Mouse (Mus musculus): Measurements from ENCODE around the gene Rbpms2. TPM values are rescaled to one million over a fixed set of nuclear protein-coding genes. Genes with fewer than 3 reads are reported as not detected.

The Rbpms2 gene
- polyA plus RNA-seq, 1 experiment: 32.1 TPM

GRCm38 (mm10) chr9:65661493-65661892 is 32.0 kb downstream of the Rbpms2 start:
- H3K27me3 ChIP-seq (ENCODE audit: control insufficient read depth, insufficient read depth, insufficient read length): no peaks in the 10 kb centered on the region
- H3ac ChIP-seq (ENCODE audit: control insufficient read depth, insufficient read length): no peak overlapping the region
- no peak for TF ChIP-seq TCF3 (IDR thresholded peaks at IDR 0.05; ENCODE audit: insufficient read length, low read depth)
- no peak for TF ChIP-seq USF1 (IDR thresholded peaks at IDR 0.05; ENCODE audit: low read depth)
- TF ChIP-seq MYOG (IDR thresholded peaks at IDR 0.05; ENCODE audit: control insufficient read depth in 1 of 3, insufficient read depth in 1 of 3, insufficient read length in 2 of 3, low read depth in 2 of 3): no peak
- no peak for TF ChIP-seq TCF12 (IDR thresholded peaks at IDR 0.05; ENCODE audit: insufficient read depth, poor library complexity, severe bottlenecking)
- TF ChIP-seq CEBPB (IDR thresholded peaks at IDR 0.05; ENCODE audit: insufficient read depth, poor library complexity, severe bottlenecking): no peak
- no peak for TF ChIP-seq SRF (IDR thresholded peaks at IDR 0.05; ENCODE audit: control insufficient read depth, insufficient read length, low read depth)
- TF ChIP-seq MYOD1 (IDR thresholded peaks at IDR 0.05; ENCODE audit: control insufficient read depth in 1 of 3, insufficient read length in 2 of 3, low read depth in 2 of 3): no peak
- no peak for TF ChIP-seq POLR2AphosphoS2 (IDR thresholded peaks at IDR 0.05; ENCODE audit: insufficient read length, low read depth)
- no peak for TF ChIP-seq POLR2A (IDR thresholded peaks at IDR 0.05; ENCODE audit: insufficient read length, low read depth)
- no peak for TF ChIP-seq REST (IDR thresholded peaks at IDR 0.05; ENCODE audit: insufficient read depth, insufficient read length)
- no peak for TF ChIP-seq E2F4 (IDR thresholded peaks at IDR 0.05; ENCODE audit: insufficient read depth)
- no peak for TF ChIP-seq MAX (IDR thresholded peaks at IDR 0.05; ENCODE audit: low read depth)
- no peaks in the 10 kb centered on the region for H3K79me2 ChIP-seq (ENCODE audit: control insufficient read depth, insufficient read depth)
- peaks cover 10% of the 10 kb centered on the region for H3K36me3 ChIP-seq (ENCODE audit: control insufficient read depth, insufficient read depth)
- H3K4me3 ChIP-seq: no peak overlapping the region
- no peak overlapping the region for H3K4me2 ChIP-seq (ENCODE audit: low read depth)

GRCm38 (mm10) chr9:65664163-65664562 is 34.7 kb downstream of the Rbpms2 start:
- no peak for TF ChIP-seq SRF (IDR thresholded peaks at IDR 0.05; ENCODE audit: control insufficient read depth, insufficient read length, low read depth)
- Histone ChIP-seq H3ac (ENCODE audit: control insufficient read depth, insufficient read length) (no peak overlapping the region), H3K4me2 (ENCODE audit: low read depth) (no peak overlapping the region), H3K27me3 (ENCODE audit: control insufficient read depth, insufficient read depth, insufficient read length) (no peaks in the 10 kb centered on the region), H3K4me3 (no peak overlapping the region), H3K36me3 (ENCODE audit: control insufficient read depth, insufficient read depth) (peaks cover 4% of the 10 kb centered on the region), H3K79me2 (ENCODE audit: control insufficient read depth, insufficient read depth) (no peaks in the 10 kb centered on the region)

GRCm38 (mm10) chr9:65666042-65666441 is 36.6 kb downstream of the Rbpms2 start:
- Histone ChIP-seq H3K36me3 (ENCODE audit: control insufficient read depth, insufficient read depth) (no peaks in the 10 kb centered on the region), H3K4me2 (ENCODE audit: low read depth) (no peak overlapping the region), H3K27me3 (ENCODE audit: control insufficient read depth, insufficient read depth, insufficient read length) (no peaks in the 10 kb centered on the region), H3K4me3 (no peak overlapping the region), H3ac (ENCODE audit: control insufficient read depth, insufficient read length) (no peak overlapping the region), H3K79me2 (ENCODE audit: control insufficient read depth, insufficient read depth) (no peaks in the 10 kb centered on the region)
- no peak for TF ChIP-seq SRF (IDR thresholded peaks at IDR 0.05; ENCODE audit: control insufficient read depth, insufficient read length, low read depth)
- no peak for TF ChIP-seq USF1 (IDR thresholded peaks at IDR 0.05; ENCODE audit: low read depth)

- H3ac ChIP-seq (ENCODE audit: control insufficient read depth, insufficient read length): no peak within 1 kb of the TSS
- TF ChIP-seq MAX (IDR thresholded peaks at IDR 0.05; ENCODE audit: low read depth) (no peak), REST (IDR thresholded peaks at IDR 0.05; ENCODE audit: insufficient read depth, insufficient read length) (no peak), MYOG (IDR thresholded peaks at IDR 0.05; ENCODE audit: control insufficient read depth in 1 of 3, insufficient read depth in 1 of 3, insufficient read length in 2 of 3, low read depth in 2 of 3) (no peak), POLR2A (IDR thresholded peaks at IDR 0.05; ENCODE audit: insufficient read length, low read depth) (no peak), SRF (IDR thresholded peaks at IDR 0.05; ENCODE audit: control insufficient read depth, insufficient read length, low read depth) (no peak), POLR2AphosphoS2 (IDR thresholded peaks at IDR 0.05; ENCODE audit: insufficient read length, low read depth) (no peak), TCF3 (IDR thresholded peaks at IDR 0.05; ENCODE audit: insufficient read length, low read depth) (no peak), CEBPB (IDR thresholded peaks at IDR 0.05; ENCODE audit: insufficient read depth, poor library complexity, severe bottlenecking) (no peak), TCF12 (IDR thresholded peaks at IDR 0.05; ENCODE audit: insufficient read depth, poor library complexity, severe bottlenecking) (no peak), MYOD1 (IDR thresholded peaks at IDR 0.05; ENCODE audit: control insufficient read depth in 1 of 3, insufficient read length in 2 of 3, low read depth in 2 of 3) (no peak), E2F4 (IDR thresholded peaks at IDR 0.05; ENCODE audit: insufficient read depth) (no peak), USF1 (IDR thresholded peaks at IDR 0.05; ENCODE audit: low read depth) (no peak)
- H3K36me3 ChIP-seq (ENCODE audit: control insufficient read depth, insufficient read depth): no peaks in the 10 kb centered on the region
- H3K4me3 ChIP-seq: no peak within 1 kb of the TSS
- H3K27me3 ChIP-seq (ENCODE audit: control insufficient read depth, insufficient read depth, insufficient read length): no peaks in the 10 kb centered on the region
- no peaks in the 10 kb centered on the region for H3K79me2 ChIP-seq (ENCODE audit: control insufficient read depth, insufficient read depth)
- H3K4me2 ChIP-seq (ENCODE audit: low read depth): no peak within 1 kb of the TSS
These were observed 38.3 kb downstream of the Rbpms2 start, which contains the start of gene Oaz2 for GRCm38 (mm10) chr9:65667701-65668100. Oaz2 (plus strand) TSS chr9:65668001.

- no peak overlapping the region for H3K4me3 ChIP-seq
- TF ChIP-seq MYOG (IDR thresholded peaks at IDR 0.05; ENCODE audit: control insufficient read depth in 1 of 3, insufficient read depth in 1 of 3, insufficient read length in 2 of 3, low read depth in 2 of 3) (no peak), REST (IDR thresholded peaks at IDR 0.05; ENCODE audit: insufficient read depth, insufficient read length) (no peak), CEBPB (IDR thresholded peaks at IDR 0.05; ENCODE audit: insufficient read depth, poor library complexity, severe bottlenecking) (no peak), POLR2AphosphoS2 (IDR thresholded peaks at IDR 0.05; ENCODE audit: insufficient read length, low read depth) (no peak), TCF12 (IDR thresholded peaks at IDR 0.05; ENCODE audit: insufficient read depth, poor library complexity, severe bottlenecking) (no peak), MAX (IDR thresholded peaks at IDR 0.05; ENCODE audit: low read depth) (no peak), TCF3 (IDR thresholded peaks at IDR 0.05; ENCODE audit: insufficient read length, low read depth) (no peak), E2F4 (IDR thresholded peaks at IDR 0.05; ENCODE audit: insufficient read depth) (no peak), MYOD1 (IDR thresholded peaks at IDR 0.05; ENCODE audit: control insufficient read depth in 1 of 3, insufficient read length in 2 of 3, low read depth in 2 of 3) (no peak), POLR2A (IDR thresholded peaks at IDR 0.05; ENCODE audit: insufficient read length, low read depth) (no peak), USF1 (IDR thresholded peaks at IDR 0.05; ENCODE audit: low read depth) (no peak), SRF (IDR thresholded peaks at IDR 0.05; ENCODE audit: control insufficient read depth, insufficient read length, low read depth) (no peak)
- H3K4me2 ChIP-seq (ENCODE audit: low read depth): no peak overlapping the region
- H3ac ChIP-seq (ENCODE audit: control insufficient read depth, insufficient read length): no peak overlapping the region
- no peaks in the 10 kb centered on the region for H3K36me3 ChIP-seq (ENCODE audit: control insufficient read depth, insufficient read depth)
- no peaks in the 10 kb centered on the region for H3K79me2 ChIP-seq (ENCODE audit: control insufficient read depth, insufficient read depth)
- no peaks in the 10 kb centered on the region for H3K27me3 ChIP-seq (ENCODE audit: control insufficient read depth, insufficient read depth, insufficient read length)
These were observed 42.0 kb downstream of the Rbpms2 start for GRCm38 (mm10) chr9:65671431-65671931.

Data from myocyte (in vitro differentiated cells).